Mouse (Mus musculus) CH12.LX (cell line): ENCODE measurements around the gene Ankub1. TPM values are rescaled to one million over a fixed set of nuclear protein-coding genes. Genes with fewer than 3 reads are reported as not detected.

Experiments used
- DNase-seq: peaks from one replicate; pipeline ENCODE4 v3.0.0-alpha.2; 2013; ENCODE audit errors: extremely low read depth
- H3K27ac ChIP-seq: 2 replicates; pipeline ENCODE4 v1.5.1; 2012; ENCODE audit warnings: low read depth, mild to moderate bottlenecking, control low read depth, moderate library complexity; ENCODE audit not compliant: insufficient read depth
- H3K27me3 ChIP-seq: replicated peaks from 2 replicates; pipeline ENCODE3; 2012; ENCODE audit warnings: inconsistent platforms
- H3K36me3 ChIP-seq, 2 experiments: replicated peaks in 1 of 2; 2 replicates each; pipeline versions ENCODE3 to v1.6.1; 2012; ENCODE audit warnings: inconsistent platforms in 1 of 2, low read length in 1 of 2, mild to moderate bottlenecking in 1 of 2, mixed read lengths in 1 of 2, moderate library complexity in 1 of 2; ENCODE audit not compliant: control insufficient read depth in 1 of 2, insufficient read depth in 1 of 2
- H3K4me1 ChIP-seq, 2 experiments: 2 replicates each; pipeline ENCODE4 v1.6.1; 2012; ENCODE audit warnings: inconsistent platforms in 1 of 2, moderate library complexity in 1 of 2; ENCODE audit not compliant: insufficient read depth in 2 of 2, control insufficient read depth in 1 of 2
- H3K4me2 ChIP-seq: 2 replicates; pipeline ENCODE4 v1.6.1; 2012; ENCODE audit warnings: low read depth, mild to moderate bottlenecking, control low read depth; ENCODE audit not compliant: poor library complexity, insufficient read depth, severe bottlenecking
- H3K4me3 ChIP-seq, 3 experiments: fragments of 150-350 bp in 1 of 3; sonication (generic) in 1 of 3; replicated peaks in 1 of 3; 2 replicates each; pipeline versions ENCODE3 to v1.5.1; 2011 to 2012; ENCODE audit warnings: low read depth in 2 of 3, low read length in 2 of 3, mild to moderate bottlenecking in 2 of 3, moderate library complexity in 2 of 3, control low read depth in 1 of 3, improper control_type of control experiment in 1 of 3, inconsistent platforms in 1 of 3, mixed read lengths in 1 of 3; ENCODE audit not compliant: poor library complexity in 1 of 3
- H3K79me2 ChIP-seq: replicated peaks from 2 replicates; pipeline ENCODE4 v1.6.1; 2012; ENCODE audit warnings: mild to moderate bottlenecking, moderate library complexity; ENCODE audit not compliant: control insufficient read depth, poor library complexity, insufficient read depth, severe bottlenecking; ENCODE audit errors: extremely low read depth
- H3K9ac ChIP-seq: 2 replicates; pipeline ENCODE4 v1.6.1; 2012; ENCODE audit warnings: low read depth, mild to moderate bottlenecking, control low read depth, moderate library complexity; ENCODE audit not compliant: insufficient read depth
- H3K9me3 ChIP-seq: replicated peaks from 2 replicates; pipeline ENCODE3; 2012; ENCODE audit warnings: low read length, inconsistent platforms, mixed read lengths
- CTCF ChIP-seq, 2 experiments: IDR thresholded peaks in 1 of 2; conservative IDR thresholded peaks in 1 of 2; 2 replicates each; pipeline ENCODE4 v1.5.1; 2011 to 2012; ENCODE audit warnings: low read depth in 2 of 2, low read length in 2 of 2, improper control_type of control experiment in 1 of 2, inconsistent platforms in 1 of 2, mild to moderate bottlenecking in 1 of 2, moderate library complexity in 1 of 2
- ETS1 ChIP-seq: conservative IDR thresholded peaks from 2 replicates; pipeline ENCODE4 v1.6.1; 2012; ENCODE audit warnings: low read depth, mild to moderate bottlenecking, inconsistent platforms, low read length, improper control_type of control experiment, moderate library complexity
- GABPA ChIP-seq: IDR thresholded peaks from 2 replicates; pipeline ENCODE4 v1.6.1; 2012; ENCODE audit warnings: low read depth, low read length, improper control_type of control experiment, inconsistent platforms; ENCODE audit not compliant: insufficient replicate concordance
- JUND ChIP-seq: conservative IDR thresholded peaks from 2 replicates; pipeline ENCODE4 v1.6.1; 2011; ENCODE audit warnings: low read depth, low read length, improper control_type of control experiment
- MAZ ChIP-seq: IDR thresholded peaks from 2 replicates; pipeline ENCODE4 v1.6.1; 2012; ENCODE audit warnings: low read depth, mild to moderate bottlenecking, inconsistent platforms, low read length, improper control_type of control experiment, moderate library complexity
- MYC ChIP-seq: IDR thresholded peaks from 2 replicates; pipeline ENCODE4 v1.6.1; 2011; ENCODE audit warnings: low read depth, mild to moderate bottlenecking, improper control_type of control experiment, low read length
- NELFE ChIP-seq: IDR thresholded peaks from 2 replicates; pipeline ENCODE4 v1.6.1; 2011; ENCODE audit warnings: low read depth, low read length, improper control_type of control experiment
- PAX5 ChIP-seq: IDR thresholded peaks from 2 replicates; pipeline ENCODE4 v1.6.1; 2012; ENCODE audit warnings: low read length, inconsistent platforms, mixed read lengths
- RAD21 ChIP-seq: IDR thresholded peaks from 2 replicates; pipeline ENCODE4 v1.6.1; 2011; ENCODE audit warnings: low read depth, mild to moderate bottlenecking, low read length, improper control_type of control experiment, moderate library complexity
- SMC3 ChIP-seq: IDR thresholded peaks from 2 replicates; pipeline ENCODE4 v1.6.1; 2011; ENCODE audit warnings: low read depth, low read length, improper control_type of control experiment
- TBP ChIP-seq: conservative IDR thresholded peaks from 2 replicates; pipeline ENCODE4 v1.6.1; 2011; ENCODE audit warnings: low read depth, low read length, improper control_type of control experiment
- TCF12 ChIP-seq: IDR thresholded peaks from 2 replicates; pipeline ENCODE4 v1.6.1; 2014; ENCODE audit warnings: low read depth, mild to moderate bottlenecking, inconsistent platforms, low read length, improper control_type of control experiment
- UBTF ChIP-seq: IDR thresholded peaks from 2 replicates; pipeline ENCODE4 v1.6.1; 2012; ENCODE audit warnings: low read depth, mild to moderate bottlenecking, inconsistent platforms, low read length, improper control_type of control experiment, moderate library complexity
- ZNF384 ChIP-seq: IDR thresholded peaks from 2 replicates; pipeline ENCODE4 v1.6.1; 2012; ENCODE audit warnings: low read depth, low read length, improper control_type of control experiment, inconsistent platforms
- dilution Hi-C: fragments of 300-500 bp; cut with MboI; formaldehyde crosslinking; loops from 2 replicates; pipeline ENCODE4 v1.14.3; 2020; ENCODE audit warnings: low sequenced_read_pairs; ENCODE audit not compliant: extremely low pct_unique_long_range_greater_than_20kb, extremely low pct_ligation_motif_present
- in situ Hi-C: fragments of 300-500 bp; cut with MboI; formaldehyde crosslinking; loops from 3 replicates; pipeline ENCODE4 v1.14.3; 2019; ENCODE audit warnings: low sequenced_read_pairs, low pct_ligation_motif_present, low pct_unique_long_range_greater_than_20kb, mixed read lengths
- polyA plus RNA-seq: library from polyadenylated mRNA; unstranded; fragments of >175 nt; gene quantifications from 2 replicates; pipeline ENCODE4 v1.2.1, GENCODE M21; 2012; ENCODE audit warnings: low read depth; ENCODE audit not compliant: insufficient read length
- total RNA-seq, 2 experiments: library from RNA; depleted of rRNA; stranded (reverse); fragments of 300-350 nt in 1 of 2; fragments of >200 nt in 1 of 2; gene quantifications; 2 replicates each; pipeline ENCODE4 v1.2.3; 2012 to 2014

The Ankub1 gene
- total and polyA plus RNA-seq, 3 experiments: 0.14 TPM; not detected in 2

DNA sequence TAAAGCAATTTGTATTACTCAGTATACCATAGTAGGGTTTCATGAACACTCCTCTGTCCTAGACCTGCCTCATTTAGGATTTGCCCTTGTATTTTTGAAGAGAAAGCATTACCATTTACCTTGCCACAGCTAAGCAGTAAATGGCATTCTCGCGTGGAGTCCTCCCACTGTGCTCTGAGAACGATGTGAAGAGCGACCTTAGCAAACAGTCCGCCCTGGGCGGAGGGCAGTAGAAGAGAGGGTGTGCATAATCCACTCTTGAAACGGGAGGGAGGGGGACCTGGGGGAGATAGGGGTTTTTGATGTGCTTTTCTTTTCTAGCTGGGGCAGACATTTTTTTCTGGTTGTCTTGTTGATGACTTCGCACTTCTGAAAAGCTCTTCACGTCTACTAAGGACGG is 27.9 kb downstream of the Ankub1 start:
- H3K4me2 ChIP-seq: peak overlapping the region; percentile 47; the same call in 1 of the 2 replicates
- no peak overlapping the region for H3K27ac ChIP-seq
- H3K9me3 ChIP-seq: no peaks in the 10 kb centered on the region

GRCm38 (mm10) chr3:57663731-57664130 is 28.9 kb downstream of the Ankub1 start:
- Histone ChIP-seq H3K4me1 (peaks cover 0 to 9% of the 10 kb centered on the region in 2 experiments; a peak in 2 of 4 replicates), H3K27me3 (no peaks in the 10 kb centered on the region), H3K27ac (no peak overlapping the region), H3K36me3 (no peaks in the 10 kb centered on the region), H3K9me3 (no peaks in the 10 kb centered on the region), H3K9ac (peak overlapping the region; percentile 25), H3K4me3 (no peak overlapping the region), H3K4me2 (peak overlapping the region; percentile 47), H3K79me2 (no peaks in the 10 kb centered on the region)
- dilution Hi-C loops: no loop called here
- in situ Hi-C loops: loop anchor here (10.0 to 25.0 kb wide), 3 partner anchors 71 to 449 kb away; partner anchors contain the start of gene Rnf13
- TF ChIP-seq CTCF (conservative IDR thresholded peaks at IDR 0.05 in 1 of 2, IDR thresholded peaks at IDR 0.05 in 1 of 2; ENCODE audit: low read depth in 2 of 2, low read length in 2 of 2) (peak; percentile 49 to 70; a peak in 3 of 4 replicates), ZNF384 (no peak), MAZ (no peak), RAD21 (peak; percentile 62), TBP (0 out of 2 replicates have a peak, but pooled peaks have one; percentile 44), SMC3 (peak; percentile 65)
- peak; percentile 66 for DNase-seq

More for the DNA sequence above, 27.9 kb downstream of the Ankub1 start:
- no peaks in the 10 kb centered on the region for H3K79me2 ChIP-seq
- peaks cover 0 to 9% of the 10 kb centered on the region in 2 experiments; a peak in 2 of 4 replicates for H3K4me1 ChIP-seq
- no peak for DNase-seq
- no peak overlapping the region for H3K4me3 ChIP-seq
- in situ Hi-C loops (loop anchor here (10.0 to 25.0 kb wide), 3 partner anchors 70 to 448 kb away; partner anchors contain the start of gene Rnf13), dilution Hi-C loops (no loop called here)
- no peaks in the 10 kb centered on the region for H3K36me3 ChIP-seq
- no peaks in the 10 kb centered on the region for H3K27me3 ChIP-seq
- peak overlapping the region; percentile 25; the same call in 1 of the 2 replicates for H3K9ac ChIP-seq
- TF ChIP-seq ETS1 (no peak), JUND (no peak)

GRCm38 (mm10) chr3:57658608-57659007 is 34.0 kb downstream of the Ankub1 start:
- Histone ChIP-seq H3K27me3 (no peaks in the 10 kb centered on the region), H3K4me1 (no peaks in the 10 kb centered on the region), H3K27ac (no peak overlapping the region), H3K79me2 (no peaks in the 10 kb centered on the region), H3K4me2 (no peak overlapping the region), H3K36me3 (no peaks in the 10 kb centered on the region), H3K9me3 (no peaks in the 10 kb centered on the region), H3K4me3 (no peak overlapping the region), H3K9ac (no peak overlapping the region)
- dilution Hi-C loops: no loop called here
- no peak for DNase-seq
- in situ Hi-C loops: loop anchor here (25.0 kb wide), 1 partner anchor 454 kb away; no protein-coding TSS in a partner anchor
- TF ChIP-seq MAZ (no peak), MYC (no peak), UBTF (no peak), NELFE (no peak), TCF12 (no peak), GABPA (no peak), PAX5 (no peak)
